Mouse (Mus musculus) heart, embryonic 14.5 days (tissue): ENCODE measurements at regions not wholly inside any gene's neighbourhood (a gene's known extent, or its start where the extent isn't known, plus 50 kb on each side); places are given as distances from the start of the nearest gene placed in this dataset.

Experiments used
- ATAC-seq: fragments of 200-750 bp; cut with Nextera tagmentation; 2 replicates; pipeline ENCODE4 v1.8.0; 2017; ENCODE audit warnings: low read depth, moderate TSS enrichment; ENCODE audit not compliant: insufficient number of reproducible peaks, insufficient read depth, low FRiP score
- H3K27ac ChIP-seq, 2 experiments: fragments of 200-500 bp in 1 of 2; fragments of 300-500 bp in 1 of 2; sonication (generic) in 1 of 2; replicated peaks in 1 of 2; 2 replicates each; pipeline ENCODE4 v1.5.1; 2012 to 2014; ENCODE audit warnings: low read depth in 2 of 2, low read length in 2 of 2, control low read depth in 1 of 2, mild to moderate bottlenecking in 1 of 2, mixed read lengths in 1 of 2; ENCODE audit not compliant: control insufficient read depth in 1 of 2, insufficient read depth in 1 of 2
- H3K27me3 ChIP-seq: fragments of 300-500 bp; sonication (generic); 2 replicates; pipeline ENCODE4 v1.6.1; 2014; ENCODE audit warnings: mild to moderate bottlenecking, low read length, control low read depth; ENCODE audit not compliant: control insufficient read depth, insufficient read depth
- H3K36me3 ChIP-seq: fragments of 300-500 bp; sonication (generic); 2 replicates; pipeline ENCODE4 v1.6.1; 2014; ENCODE audit warnings: mild to moderate bottlenecking, control low read depth, low read length, mixed read lengths; ENCODE audit not compliant: control insufficient read depth, insufficient read depth
- H3K4me1 ChIP-seq, 2 experiments: fragments of 200-500 bp in 1 of 2; fragments of 300-500 bp in 1 of 2; sonication (generic) in 1 of 2; 2 replicates each; pipeline ENCODE4 v1.6.1; 2012 to 2014; ENCODE audit warnings: low read length in 2 of 2, control low read depth in 1 of 2, mixed read lengths in 1 of 2; ENCODE audit not compliant: control insufficient read depth in 2 of 2, insufficient read depth in 2 of 2
- H3K4me2 ChIP-seq: fragments of 300-500 bp; sonication (generic); 2 replicates; pipeline ENCODE4 v1.6.1; 2014; ENCODE audit warnings: mild to moderate bottlenecking, low read length
- H3K4me3 ChIP-seq, 2 experiments: fragments of 200-500 bp in 1 of 2; fragments of 300-500 bp in 1 of 2; sonication (generic) in 1 of 2; 2 replicates each; pipeline ENCODE4 v1.5.1; 2012 to 2014; ENCODE audit warnings: low read length in 2 of 2, mild to moderate bottlenecking in 2 of 2, control low read depth in 1 of 2, low read depth in 1 of 2, moderate library complexity in 1 of 2; ENCODE audit not compliant: control insufficient read depth in 1 of 2, insufficient read depth in 1 of 2
- H3K9ac ChIP-seq: fragments of 300-500 bp; sonication (generic); 2 replicates; pipeline ENCODE4 v1.6.1; 2014; ENCODE audit warnings: mild to moderate bottlenecking, low read length
- H3K9me3 ChIP-seq: fragments of 300-500 bp; sonication (generic); 2 replicates; pipeline ENCODE4 v1.6.1; 2016; ENCODE audit warnings: low read length, control low read depth; ENCODE audit not compliant: control insufficient read depth
- WGBS: fragments of 180-500 bp; shearing (Covaris S2); extraction: QIAGEN DNeasy Blood & Tissue Kit; methylation state at CpG from one replicate; pipeline ENCODE4 v1.1.7; 2014; 5-methylcytosine and 5-hydroxymethylcytosine counted together

DNA sequence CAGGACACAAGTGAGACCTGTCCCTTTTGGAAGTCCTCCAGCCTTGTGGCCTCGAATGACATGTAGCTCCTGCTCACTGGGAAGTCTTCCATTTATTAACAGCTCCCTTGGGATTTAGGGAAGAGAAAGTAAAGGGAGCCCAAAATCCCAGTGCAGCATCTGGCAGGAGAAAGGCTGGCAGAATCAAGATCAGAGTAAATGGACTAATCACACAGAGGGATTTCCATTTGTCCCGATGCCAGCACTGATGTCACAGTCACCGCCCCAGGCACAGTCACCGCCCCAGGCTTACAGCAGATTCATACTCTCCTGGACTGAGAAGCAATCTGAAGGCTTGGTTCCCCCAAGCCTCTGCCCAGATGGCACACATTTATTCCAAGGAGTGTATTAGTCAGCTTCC lies 116.0 kb downstream of the Sec23ip start:
- H3K27me3 ChIP-seq, result no peaks in the 10 kb centered on the region
- H3K36me3 ChIP-seq, result no peaks in the 10 kb centered on the region
- H3K4me2 ChIP-seq, result no peak overlapping the region
- 68% methylated on average over 4 of the region's 4 CpGs for WGBS
- 0 out of 2 replicates have a peak, but pooled peaks cover 3% of the 10 kb centered on the region for H3K9me3 ChIP-seq
- no peak for ATAC-seq
- H3K27ac ChIP-seq, result no peak overlapping the region
- no peaks in the 10 kb centered on the region for H3K4me1 ChIP-seq
- H3K4me3 ChIP-seq, result no peak overlapping the region
- H3K9ac ChIP-seq, result no peak overlapping the region

DNA sequence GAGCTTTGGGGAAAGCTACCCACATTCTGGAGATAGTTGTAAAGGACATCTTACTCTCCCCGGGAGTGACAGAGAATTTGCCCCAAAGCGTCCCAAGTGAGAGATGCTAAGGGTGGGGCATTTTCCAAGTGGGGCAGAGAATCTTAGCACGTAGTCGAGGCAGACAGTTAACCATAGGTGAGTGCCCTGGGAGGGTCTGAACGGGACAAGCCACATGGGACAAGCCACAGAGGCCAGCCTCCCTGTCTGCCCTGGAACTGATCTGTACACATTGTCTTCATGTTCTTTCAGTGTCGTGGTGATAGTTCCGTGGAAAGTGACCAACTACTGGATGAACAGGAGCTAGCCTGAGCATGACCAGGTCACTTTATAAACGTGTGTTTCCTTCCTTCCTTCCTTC lies 116.6 kb downstream of the Sec23ip start:
- Histone ChIP-seq H3K36me3 (no peaks in the 10 kb centered on the region), H3K9me3 (0 out of 2 replicates have a peak, but pooled peaks cover 3% of the 10 kb centered on the region), H3K4me1 (no peaks in the 10 kb centered on the region), H3K27me3 (no peaks in the 10 kb centered on the region), H3K27ac (no peak overlapping the region), H3K9ac (no peak overlapping the region), H3K4me3 (no peak overlapping the region), H3K4me2 (no peak overlapping the region)
- no peak for ATAC-seq
- 77% methylated on average over 8 of the region's 8 CpGs for WGBS

- Histone ChIP-seq H3K4me1 (no peaks in the 10 kb centered on the region), H3K27me3 (no peaks in the 10 kb centered on the region), H3K4me3 (no peak overlapping the region), H3K9me3 (0 out of 2 replicates have a peak, but pooled peaks cover 3% of the 10 kb centered on the region), H3K9ac (no peak overlapping the region), H3K27ac (no peak overlapping the region), H3K4me2 (no peak overlapping the region), H3K36me3 (no peaks in the 10 kb centered on the region)
- 67% methylated on average over 2 of the region's 2 CpGs for WGBS
- ATAC-seq, result no peak
Measured at GRCm38 (mm10) chr7:128868799-128869198, 124.1 kb downstream of the Sec23ip start.

GRCm38 (mm10) chr7:128884015-128884414 lies 139.3 kb downstream of the Sec23ip start:
- no peaks in the 10 kb centered on the region for H3K36me3 ChIP-seq
- no peaks in the 10 kb centered on the region for H3K9me3 ChIP-seq
- H3K9ac ChIP-seq, result no peak overlapping the region
- 61% methylated on average over 3 of the region's 3 CpGs for WGBS
- no peak for ATAC-seq
- H3K27me3 ChIP-seq, result no peaks in the 10 kb centered on the region
- H3K4me1 ChIP-seq, result no peaks in the 10 kb centered on the region
- H3K4me2 ChIP-seq, result no peak overlapping the region
- no peak overlapping the region for H3K27ac ChIP-seq
- H3K4me3 ChIP-seq, result no peak overlapping the region

GRCm38 (mm10) chr7:128885551-128885950 lies 140.8 kb downstream of the Sec23ip start:
- Histone ChIP-seq H3K36me3 (no peaks in the 10 kb centered on the region), H3K4me3 (no peak overlapping the region), H3K9ac (no peak overlapping the region), H3K4me1 (no peaks in the 10 kb centered on the region), H3K9me3 (no peaks in the 10 kb centered on the region), H3K4me2 (no peak overlapping the region), H3K27ac (no peak overlapping the region), H3K27me3 (no peaks in the 10 kb centered on the region)
- ATAC-seq, result no peak
- 84% methylated on average over 4 of the region's 4 CpGs for WGBS

GRCm38 (mm10) chr7:128910134-128910533 lies 165.4 kb downstream of the Sec23ip start:
- Histone ChIP-seq H3K27me3 (no peaks in the 10 kb centered on the region), H3K4me2 (no peak overlapping the region), H3K27ac (no peak overlapping the region), H3K36me3 (no peaks in the 10 kb centered on the region), H3K9me3 (no peaks in the 10 kb centered on the region), H3K9ac (no peak overlapping the region), H3K4me3 (no peak overlapping the region), H3K4me1 (no peaks in the 10 kb centered on the region)
- 77% methylated on average over 4 of the region's 4 CpGs for whole genome bisulfite sequencing
- no peak for ATAC-seq

DNA sequence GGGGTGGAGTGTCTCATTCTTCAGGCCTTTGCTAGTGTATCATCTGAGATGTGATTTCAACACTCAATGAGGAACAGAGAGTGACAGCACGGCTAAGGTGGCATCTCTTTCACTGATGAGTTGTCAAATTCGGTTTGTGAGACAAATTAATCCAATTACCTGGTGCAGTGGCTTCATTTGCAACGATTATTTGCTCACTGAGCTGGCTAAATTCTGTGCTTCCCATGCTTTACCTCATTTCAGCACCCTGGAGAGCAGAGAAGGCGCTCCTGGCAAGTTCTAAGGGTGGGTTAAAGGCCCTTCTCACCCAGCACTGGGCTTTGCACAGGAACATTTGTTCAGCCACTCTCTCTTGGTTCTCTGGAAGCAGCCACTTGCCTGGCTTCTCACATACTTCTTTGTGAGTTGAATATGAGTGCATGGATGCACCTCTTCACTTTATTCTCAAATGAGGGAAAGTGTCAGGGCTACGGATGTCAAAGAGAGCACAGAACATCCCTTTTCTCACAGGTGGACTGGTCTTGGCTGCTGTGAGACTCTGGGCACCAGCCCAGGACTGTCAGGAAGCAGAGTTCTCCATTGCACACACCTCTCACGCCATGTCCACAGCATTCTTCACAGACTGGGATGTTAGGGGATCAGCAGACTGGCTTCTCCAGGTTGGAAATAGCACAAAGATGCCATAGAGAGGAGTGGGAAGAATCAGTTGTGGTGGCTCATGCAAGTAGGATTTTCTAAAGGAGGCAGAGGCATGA lies 193.4 kb downstream of the Sec23ip start:
- no peak overlapping the region for H3K9ac ChIP-seq
- H3K9me3 ChIP-seq, result no peaks in the 10 kb centered on the region
- ATAC-seq, result no peak
- H3K4me2 ChIP-seq, result no peak overlapping the region
- 27% methylated on average over 6 of the region's 6 CpGs for WGBS
- H3K4me1 ChIP-seq, result no peaks in the 10 kb centered on the region
- H3K36me3 ChIP-seq, result no peaks in the 10 kb centered on the region
- no peak overlapping the region for H3K27ac ChIP-seq
- no peaks in the 10 kb centered on the region for H3K27me3 ChIP-seq
- H3K4me3 ChIP-seq, result no peak overlapping the region

DNA sequence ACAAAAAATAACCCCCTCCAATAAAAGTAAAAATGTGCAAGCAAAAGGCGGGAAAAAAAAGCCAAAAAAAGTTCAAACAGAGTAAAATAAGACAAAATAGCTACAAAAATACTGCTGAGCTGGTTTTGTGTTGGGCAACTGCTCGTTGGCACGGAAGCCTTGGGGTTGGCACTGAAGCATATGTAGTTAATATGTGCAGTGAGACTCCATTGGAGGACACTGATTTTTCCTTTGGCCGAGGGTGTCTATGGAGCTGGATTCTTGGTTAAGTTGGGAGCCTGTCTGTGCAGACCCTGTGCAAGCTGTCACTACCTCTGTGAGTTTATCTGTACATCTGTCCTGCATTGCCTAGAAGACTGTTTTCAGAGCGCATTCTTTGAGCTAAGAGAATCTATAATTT lies 215.8 kb downstream of the Sec23ip start:
- H3K4me3 ChIP-seq, result no peak overlapping the region
- H3K27me3 ChIP-seq, result no peaks in the 10 kb centered on the region
- WGBS, result 78% methylated on average over 5 of the region's 5 CpGs
- no peak overlapping the region for H3K9ac ChIP-seq
- H3K27ac ChIP-seq, result no peak overlapping the region
- no peak for ATAC-seq
- H3K4me2 ChIP-seq, result no peak overlapping the region
- no peaks in the 10 kb centered on the region for H3K36me3 ChIP-seq
- no peaks in the 10 kb centered on the region for H3K9me3 ChIP-seq
- no peaks in the 10 kb centered on the region for H3K4me1 ChIP-seq
